Mouse (Mus musculus) cerebellum, adult 8-10 months (tissue): Measurements from ENCODE around the gene Yaf2.
"Not testable (repeated sequence)": the region's sequence is repeated elsewhere in the genome, so short reads cannot be mapped to it uniquely, and the experiment has no call there.

Experiments
- DNase-seq: peaks from one replicate; pipeline ENCODE4 v3.0.0; 2022

Yaf2 gene

GRCm38 (mm10) chr15:93251553-93252250 is 85.0 kb downstream of the Yaf2 start:
- DNase-seq = no peak

GRCm38 (mm10) chr15:93243202-93243601 is 93.5 kb downstream of the Yaf2 start:
- no peak for DNase-seq

DNA sequence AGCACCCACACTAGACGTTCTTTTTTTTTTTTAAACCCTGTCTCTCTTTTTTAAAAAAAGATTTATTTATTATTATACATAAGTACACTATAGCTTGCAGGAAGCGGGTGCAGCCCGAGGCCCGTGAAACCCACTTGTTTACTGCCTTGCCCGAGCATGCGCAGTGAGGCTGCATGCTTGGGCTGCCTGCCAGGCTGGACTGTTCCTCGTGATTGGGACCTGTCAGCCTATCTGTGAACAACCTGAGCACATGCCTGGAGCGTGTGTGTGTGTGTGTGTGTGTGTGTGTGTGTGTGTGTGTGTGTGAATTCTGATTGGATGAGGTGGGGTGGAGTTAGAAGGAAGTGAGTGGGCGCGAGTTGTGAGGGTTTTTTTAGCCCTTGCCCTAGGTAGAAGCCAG is 100.3 kb downstream of the Yaf2 start:
- DNase-seq = not testable (repeated sequence)
